Mouse (Mus musculus) forebrain, embryonic 12.5 days (tissue): ENCODE measurements around the gene Gnb3. TPM values are rescaled to one million over a fixed set of nuclear protein-coding genes. Genes with fewer than 3 reads are reported as not detected.
"Not testable (repeated sequence)": the region's sequence is repeated elsewhere in the genome, so short reads cannot be mapped to it uniquely, and the experiment has no call there.

ENCODE experiments used
- ATAC-seq: fragments of 200-750 bp; cut with Nextera tagmentation; 2 replicates; pipeline ENCODE4 v1.8.0; 2017; ENCODE audit warnings: moderate TSS enrichment; ENCODE audit not compliant: low FRiP score
- H3K27ac ChIP-seq: fragments of 300-500 bp; sonication (generic); 2 replicates; pipeline ENCODE4 v1.5.1; 2016; ENCODE audit warnings: mild to moderate bottlenecking
- H3K27me3 ChIP-seq: fragments of 300-500 bp; sonication (generic); 2 replicates; pipeline ENCODE4 v1.6.1; 2016; ENCODE audit warnings: mild to moderate bottlenecking
- H3K36me3 ChIP-seq: fragments of 300-500 bp; sonication (generic); replicated peaks from 2 replicates; pipeline ENCODE4 v1.6.1; 2016; ENCODE audit warnings: mild to moderate bottlenecking
- H3K4me1 ChIP-seq: fragments of 300-500 bp; sonication (generic); 2 replicates; pipeline ENCODE4 v1.6.1; 2016
- H3K4me2 ChIP-seq: fragments of 300-500 bp; sonication (generic); 2 replicates; pipeline ENCODE4 v1.6.1; 2016; ENCODE audit warnings: mild to moderate bottlenecking, moderate library complexity
- H3K4me3 ChIP-seq: fragments of 300-500 bp; sonication (generic); replicated peaks from 2 replicates; pipeline ENCODE4 v1.5.1; 2016; ENCODE audit warnings: mild to moderate bottlenecking
- H3K9ac ChIP-seq: fragments of 300-500 bp; sonication (generic); 2 replicates; pipeline ENCODE4 v1.6.1; 2016; ENCODE audit warnings: mild to moderate bottlenecking
- H3K9me3 ChIP-seq: fragments of 300-500 bp; sonication (generic); 2 replicates; pipeline ENCODE4 v1.6.1; 2016
- WGBS: fragments of 180-500 bp; shearing (Covaris S2); methylation state at CpG from one replicate; pipeline ENCODE4 v1.1.7; 2016; 5-methylcytosine and 5-hydroxymethylcytosine counted together
- polyA plus RNA-seq: library from polyadenylated mRNA; unstranded; fragments of >200 nt; fragmentation: Nextera tagmentation; extraction: Ambion mirVana; gene quantifications from 2 replicates; pipeline ENCODE4 v1.2.1, GENCODE M21; 2016

Gnb3 gene
- polyA plus RNA-seq, 1 experiment from 2014 or later, result 1.1 TPM

DNA sequence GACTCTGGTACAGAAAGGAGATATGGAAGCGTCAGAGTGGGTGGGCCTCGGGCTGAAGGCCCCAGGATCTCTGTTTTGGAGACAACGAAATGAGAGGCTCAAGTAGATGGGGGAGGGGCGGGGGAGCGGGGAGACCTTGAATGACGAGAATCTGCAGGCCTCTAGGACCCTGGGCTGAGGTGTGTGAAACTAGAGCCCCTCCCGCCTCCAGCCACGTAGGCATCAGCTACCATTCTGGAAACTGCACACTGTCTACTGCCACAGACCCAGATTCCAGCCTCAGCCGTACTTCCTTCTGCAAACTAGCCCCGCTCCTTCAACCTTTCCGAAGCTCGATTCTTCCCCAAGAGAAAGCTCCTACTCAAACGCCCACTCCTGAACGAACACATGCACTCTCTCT lies 16.2 kb upstream of the Gnb3 start:
- 6% methylated on average over 14 of the region's 14 CpGs for WGBS
- peaks cover 14% of the 10 kb centered on the region for H3K27me3 ChIP-seq
- H3K9ac ChIP-seq, result peak overlapping the region; percentile 91
- peaks cover 14% of the 10 kb centered on the region; the same call in 1 of the 2 replicates for H3K36me3 ChIP-seq
- H3K9me3 ChIP-seq, result no peaks in the 10 kb centered on the region
- H3K27ac ChIP-seq, result peak overlapping the region; percentile 97
- peak overlapping the region; percentile 78 for H3K4me3 ChIP-seq
- peaks cover 39% of the 10 kb centered on the region for H3K4me1 ChIP-seq
- H3K4me2 ChIP-seq, result peak overlapping the region; percentile 80
- ATAC-seq, result peak; percentile 55

DNA sequence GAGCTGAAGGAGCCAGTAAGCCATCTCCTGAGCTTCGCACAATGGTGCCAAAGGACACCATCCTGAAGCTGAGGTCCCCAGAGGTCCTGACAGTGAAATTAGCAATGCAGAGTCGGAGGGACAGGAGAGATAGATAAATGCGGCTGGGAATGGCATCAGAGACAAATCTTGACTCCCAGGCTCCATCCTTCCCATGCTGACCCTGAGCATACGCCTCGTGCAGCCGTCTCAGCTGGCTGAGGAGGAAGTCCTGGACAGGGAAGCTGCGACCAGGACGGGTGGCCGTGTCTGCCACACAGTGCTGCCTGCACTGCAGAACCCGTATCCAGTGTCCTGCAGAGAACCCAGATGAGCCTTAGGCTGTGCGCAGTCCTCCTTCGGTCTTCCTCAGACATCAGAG lies 14.6 kb upstream of the Gnb3 start:
- no peak for ATAC-seq
- Histone ChIP-seq H3K27me3 (peaks cover 13% of the 10 kb centered on the region), H3K9me3 (no peaks in the 10 kb centered on the region), H3K9ac (no peak overlapping the region), H3K4me1 (peaks cover 24% of the 10 kb centered on the region), H3K4me2 (no peak overlapping the region), H3K36me3 (peaks cover 17% of the 10 kb centered on the region), H3K4me3 (no peak overlapping the region), H3K27ac (peak overlapping the region; percentile 42; the same call in 1 of the 2 replicates)
- 75% methylated on average over 12 of the region's 12 CpGs for WGBS

DNA sequence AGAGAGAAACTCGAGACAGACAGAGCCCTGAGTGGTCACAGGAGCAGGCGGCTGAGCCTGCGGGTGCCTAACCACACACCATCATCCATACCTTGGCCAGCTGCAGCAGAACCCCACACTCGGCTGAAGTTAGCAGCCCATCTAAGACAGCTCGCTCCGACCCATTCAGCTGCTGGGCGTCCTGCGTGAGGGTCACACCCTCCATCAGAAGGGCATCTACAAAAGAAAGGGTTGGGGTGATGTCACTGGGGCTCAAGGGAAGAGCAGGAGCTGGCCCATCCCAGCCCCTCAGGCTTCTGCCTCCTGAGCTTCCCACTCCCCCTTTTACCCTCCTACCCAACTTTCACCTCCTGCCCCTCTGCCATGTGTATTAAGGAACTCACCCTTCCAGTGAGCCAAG lies 10.5 kb upstream of the Gnb3 start:
- Histone ChIP-seq H3K4me3 (no peak overlapping the region), H3K4me1 (peaks cover 7% of the 10 kb centered on the region), H3K9ac (no peak overlapping the region), H3K9me3 (no peaks in the 10 kb centered on the region), H3K27ac (no peak overlapping the region), H3K27me3 (no peaks in the 10 kb centered on the region), H3K36me3 (peaks cover 17% of the 10 kb centered on the region), H3K4me2 (no peak overlapping the region)
- WGBS, result 65% methylated on average over 8 of the region's 8 CpGs
- ATAC-seq, result no peak

DNA sequence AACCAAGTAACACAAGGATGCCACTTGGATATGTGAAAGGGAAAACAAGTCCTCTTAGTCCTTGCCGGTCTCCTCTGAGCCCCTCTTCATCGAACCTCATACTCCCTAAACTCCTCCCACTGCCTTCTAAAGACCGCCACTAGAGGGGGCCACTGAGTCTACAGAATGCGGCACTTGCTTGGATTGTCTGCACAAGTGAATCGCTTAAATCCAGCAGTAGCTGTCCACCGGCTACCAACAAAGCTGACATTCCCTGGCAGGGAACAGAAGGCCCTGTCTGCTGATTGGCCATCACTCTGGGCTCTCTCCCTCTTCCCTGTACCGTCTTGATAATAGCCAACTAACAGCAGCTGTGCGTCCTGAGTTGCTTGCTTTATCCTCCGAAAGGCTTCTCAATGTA lies 7.2 kb upstream of the Gnb3 start:
- Histone ChIP-seq H3K9ac (0 out of 2 replicates have a peak overlapping the region, but pooled peaks have one; percentile 25), H3K36me3 (peaks cover 19% of the 10 kb centered on the region), H3K4me3 (no peak overlapping the region), H3K4me2 (peak overlapping the region; percentile 19; the same call in 1 of the 2 replicates), H3K4me1 (peaks cover 7% of the 10 kb centered on the region), H3K27me3 (no peaks in the 10 kb centered on the region), H3K9me3 (no peaks in the 10 kb centered on the region), H3K27ac (peak overlapping the region; percentile 71)
- peak; percentile 91 for ATAC-seq
- 8% methylated on average over 9 of the region's 9 CpGs for WGBS

DNA sequence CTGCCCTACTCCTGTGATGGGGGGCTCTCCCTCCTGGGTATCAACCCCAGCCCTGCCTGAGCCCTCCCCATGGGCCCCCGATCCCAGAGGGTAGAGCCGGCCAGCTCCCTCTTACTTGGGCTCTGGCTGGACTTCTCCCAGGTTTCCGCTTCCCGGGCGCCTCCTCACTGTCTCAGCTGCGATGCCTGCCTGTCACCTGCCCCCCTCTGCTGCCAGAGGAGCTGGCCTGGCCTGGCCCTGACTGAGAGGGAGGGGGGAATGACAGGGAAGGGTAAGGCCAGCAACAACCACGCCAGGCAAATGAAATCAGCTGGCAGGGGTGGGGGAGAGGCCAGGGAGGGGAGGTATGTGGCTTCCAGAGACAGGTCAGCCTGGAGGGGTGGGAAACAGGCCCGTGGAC lies 270 bp downstream of the Gnb3 start:
- no peak overlapping the region for H3K4me3 ChIP-seq
- peaks cover 19% of the 10 kb centered on the region for H3K4me1 ChIP-seq
- WGBS, result 7% methylated on average over 8 of the region's 8 CpGs

DNA sequence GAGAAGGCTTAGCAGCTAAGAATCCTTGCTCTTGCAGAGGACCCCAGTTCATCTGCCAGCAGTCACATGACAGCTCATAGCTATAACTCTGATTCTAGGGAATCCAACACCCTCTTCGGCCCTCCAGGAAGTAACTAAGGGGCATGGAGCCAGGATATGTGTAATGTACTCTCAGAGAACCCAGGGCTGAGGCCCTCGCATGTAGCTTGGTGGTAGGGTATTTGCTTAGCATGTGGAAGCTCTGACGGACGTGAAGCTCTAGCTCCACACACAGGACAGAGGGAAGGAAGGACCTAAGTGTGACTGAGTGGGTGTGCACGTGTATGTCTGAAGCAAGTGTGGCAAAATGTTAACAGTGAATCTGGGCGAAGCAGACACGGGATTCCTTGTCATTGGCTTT lies 3.7 kb downstream of the Gnb3 start:
- H3K9me3 ChIP-seq, result no peaks in the 10 kb centered on the region; the same call in 1 of the 2 replicates
- WGBS, result 83% methylated on average over 7 of the region's 7 CpGs
- H3K9ac ChIP-seq, result no peak overlapping the region
- H3K27me3 ChIP-seq, result no peaks in the 10 kb centered on the region
- ATAC-seq, result no peak
- peaks cover 37% of the 10 kb centered on the region for H3K36me3 ChIP-seq
- no peak overlapping the region; the same call in 1 of the 2 replicates for H3K27ac ChIP-seq
- no peak overlapping the region for H3K4me2 ChIP-seq
- H3K4me3 ChIP-seq, result no peak overlapping the region
- H3K4me1 ChIP-seq, result peaks cover 46% of the 10 kb centered on the region

More for the DNA sequence above, 270 bp downstream of the Gnb3 start:
- H3K4me2 ChIP-seq, result peak overlapping the region; percentile 8; the same call in 1 of the 2 replicates
- peak overlapping the region; percentile 56; the same call in 1 of the 2 replicates for H3K27ac ChIP-seq
- H3K36me3 ChIP-seq, result peaks cover 14% of the 10 kb centered on the region
- H3K27me3 ChIP-seq, result no peaks in the 10 kb centered on the region
- peak; percentile 36 for ATAC-seq
- peak overlapping the region; percentile 42; the same call in 1 of the 2 replicates for H3K9ac ChIP-seq
- no peaks in the 10 kb centered on the region; the same call in 1 of the 2 replicates for H3K9me3 ChIP-seq

DNA sequence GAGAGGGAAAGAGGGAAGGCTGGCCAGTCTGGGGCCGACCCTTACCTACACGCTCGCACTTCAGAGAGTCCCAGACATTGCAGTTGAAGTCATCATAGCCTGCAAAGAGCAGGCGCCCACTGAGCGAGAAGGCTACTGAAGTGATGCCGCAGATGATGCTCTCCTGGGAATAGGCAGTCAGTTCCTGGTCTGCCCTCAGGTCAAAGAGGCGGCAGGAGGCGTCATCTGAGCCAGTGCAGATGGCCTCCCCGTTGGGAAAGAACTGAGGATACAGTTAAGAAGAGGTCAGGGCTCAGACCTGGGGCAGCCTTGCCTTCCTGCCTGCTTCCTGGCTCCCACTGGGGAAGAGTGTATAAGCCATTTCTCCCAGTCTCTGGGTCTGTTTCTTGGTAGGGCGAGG lies 4.5 kb downstream of the Gnb3 start:
- no peaks in the 10 kb centered on the region for H3K27me3 ChIP-seq
- H3K9me3 ChIP-seq, result no peaks in the 10 kb centered on the region
- ATAC-seq, result no peak
- H3K36me3 ChIP-seq, result peaks cover 39% of the 10 kb centered on the region
- 71% methylated on average over 10 of the region's 10 CpGs for WGBS
- H3K4me3 ChIP-seq, result no peak overlapping the region
- H3K9ac ChIP-seq, result 0 out of 2 replicates have a peak overlapping the region, but pooled peaks have one; percentile 22
- H3K4me2 ChIP-seq, result no peak overlapping the region
- no peak overlapping the region for H3K27ac ChIP-seq
- H3K4me1 ChIP-seq, result peaks cover 51% of the 10 kb centered on the region

DNA sequence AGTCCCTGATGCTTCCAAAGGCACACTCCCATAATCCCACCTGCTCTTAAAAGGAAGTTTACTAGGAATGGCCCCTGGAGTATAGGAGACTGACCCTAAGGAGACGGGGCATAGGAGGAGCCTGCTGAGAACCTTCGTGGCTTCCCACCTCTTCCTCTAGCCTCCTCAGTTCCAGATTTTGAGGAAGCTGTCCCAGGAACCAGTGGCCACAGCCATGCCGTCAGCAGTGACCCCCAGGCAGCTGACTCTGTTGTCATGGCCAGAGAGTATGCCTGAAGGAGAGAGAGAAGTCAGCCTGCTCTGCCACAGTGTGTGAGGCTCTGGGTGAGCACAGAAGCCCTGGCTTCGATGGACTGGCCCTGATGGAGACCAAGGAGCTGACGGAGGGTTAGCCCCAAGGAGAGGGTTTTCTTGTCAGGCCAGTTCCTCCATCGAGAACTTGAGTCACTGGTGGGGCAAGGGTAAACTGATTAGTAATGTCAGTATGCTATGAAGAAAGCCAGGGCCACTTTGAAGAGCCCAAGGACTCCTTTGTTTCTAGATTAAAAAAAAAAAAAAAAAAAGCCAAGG lies 5.5 kb downstream of the Gnb3 start:
- Histone ChIP-seq H3K27me3 (no peaks in the 10 kb centered on the region), H3K9me3 (no peaks in the 10 kb centered on the region), H3K27ac (no peak overlapping the region), H3K4me3 (no peak overlapping the region), H3K36me3 (peaks cover 39% of the 10 kb centered on the region), H3K4me1 (peaks cover 46% of the 10 kb centered on the region), H3K4me2 (no peak overlapping the region), H3K9ac (no peak overlapping the region)
- 90% methylated on average over 6 of the region's 6 CpGs for WGBS
- no peak for ATAC-seq

DNA sequence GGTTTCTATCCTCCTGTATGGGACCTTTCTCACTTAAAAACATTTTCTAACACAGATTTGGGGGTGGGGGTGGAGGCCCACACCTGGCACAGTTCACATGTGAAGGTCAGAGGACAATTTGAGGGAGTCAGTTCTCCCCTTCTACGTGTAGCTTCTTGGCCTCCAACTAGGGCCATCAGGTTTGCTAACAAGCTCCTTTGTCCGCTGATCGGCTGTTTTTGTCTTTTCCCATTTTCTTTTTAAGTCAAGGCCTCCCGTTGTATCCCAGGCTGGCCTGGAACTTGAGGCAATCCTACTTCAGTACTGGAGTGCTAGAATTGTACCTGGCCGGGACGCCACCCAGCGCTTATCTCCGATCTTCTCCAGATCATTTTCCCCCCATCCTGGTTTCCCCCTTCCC lies 8.4 kb downstream of the Gnb3 start:
- Histone ChIP-seq H3K27me3 (no peaks in the 10 kb centered on the region), H3K9ac (0 out of 2 replicates have a peak overlapping the region, but pooled peaks have one; percentile 38), H3K9me3 (no peaks in the 10 kb centered on the region), H3K36me3 (peaks cover 43% of the 10 kb centered on the region), H3K4me2 (peak overlapping the region; percentile 95), H3K4me3 (0 out of 2 replicates have a peak overlapping the region, but pooled peaks have one; percentile 2), H3K27ac (no peak overlapping the region), H3K4me1 (peaks cover 52% of the 10 kb centered on the region)
- ATAC-seq, result no peak
- 90% methylated on average over 8 of the region's 8 CpGs for WGBS

DNA sequence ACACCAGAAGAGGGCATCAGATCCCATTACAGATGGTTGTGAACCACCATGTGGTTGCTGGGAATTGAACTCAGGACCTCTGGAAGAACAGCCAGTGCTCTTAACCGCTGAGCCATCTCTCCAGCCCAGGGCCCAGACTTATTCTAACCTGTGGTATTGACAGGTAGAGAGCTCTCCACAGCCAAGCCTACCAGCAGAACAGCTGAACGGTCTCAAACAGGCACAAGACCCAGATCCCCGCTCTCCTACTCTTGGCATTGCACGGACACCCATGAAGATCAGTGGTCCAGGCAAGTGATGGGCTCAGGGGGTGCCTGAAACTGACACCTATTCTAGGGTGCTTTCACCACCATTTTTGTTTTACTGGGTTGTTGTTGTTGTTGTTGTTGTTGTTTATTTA lies 8.9 kb downstream of the Gnb3 start:
- Histone ChIP-seq H3K36me3 (peaks cover 45% of the 10 kb centered on the region), H3K4me3 (peak overlapping the region; percentile 73), H3K4me1 (peaks cover 52% of the 10 kb centered on the region), H3K4me2 (peak overlapping the region; percentile 95), H3K9ac (0 out of 2 replicates have a peak overlapping the region, but pooled peaks have one; percentile 38)
- H3K27ac ChIP-seq, ATAC-seq, H3K9me3 ChIP-seq, H3K27me3 ChIP-seq: not testable (repeated sequence)
- WGBS, result 92% methylated on average over 4 of the region's 4 CpGs

DNA sequence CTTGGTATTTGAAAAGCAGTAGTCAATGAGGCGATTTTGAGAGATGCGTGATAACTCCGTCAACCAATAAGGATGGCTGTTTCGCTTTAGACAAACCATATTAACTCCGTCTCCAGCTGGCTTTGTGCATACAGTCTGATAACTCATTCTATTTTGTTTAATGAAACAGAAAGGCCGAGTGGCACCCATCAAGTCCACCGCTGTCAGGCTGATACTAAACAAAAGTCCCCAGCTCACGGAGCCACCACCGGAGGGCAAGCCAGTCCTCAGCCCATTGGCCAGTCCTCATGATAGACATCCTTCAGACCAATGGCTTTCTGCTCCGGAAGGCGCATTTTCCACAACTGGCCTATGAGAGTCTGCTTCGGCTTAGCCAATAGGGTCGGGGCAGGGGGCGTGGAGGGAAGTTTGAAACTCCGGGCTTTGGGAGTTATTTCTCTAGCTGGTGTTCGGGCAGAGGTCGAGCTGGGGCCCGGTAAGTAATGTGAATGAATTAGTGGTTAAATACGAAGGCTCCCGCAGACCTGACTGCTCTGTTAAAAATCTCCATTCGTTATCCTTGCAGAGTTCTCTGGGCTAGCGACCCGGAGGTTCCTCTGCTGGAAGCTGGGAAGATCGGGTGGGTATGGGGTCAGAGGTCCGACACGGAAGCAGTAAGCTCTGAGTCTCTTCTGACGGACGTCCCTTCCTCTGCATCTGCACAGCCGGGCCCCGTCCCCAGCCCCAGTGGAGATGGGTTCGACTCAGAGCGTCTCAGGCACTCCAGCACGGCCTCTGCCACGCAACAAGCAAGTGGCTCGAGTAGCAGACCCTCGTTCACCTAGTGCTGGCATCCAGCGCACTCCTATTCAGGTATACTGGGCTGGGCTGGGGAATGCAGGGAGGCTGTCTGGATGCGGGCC lies 10.0 kb downstream of the Gnb3 start:
- H3K27ac ChIP-seq, result peak overlapping the region; percentile 94
- H3K9ac ChIP-seq, result peak overlapping the region; percentile 79
- peaks cover 52% of the 10 kb centered on the region for H3K36me3 ChIP-seq
- peak; percentile 89 for ATAC-seq
- no peaks in the 10 kb centered on the region for H3K27me3 ChIP-seq
- H3K4me1 ChIP-seq, result peaks cover 52% of the 10 kb centered on the region
- under 1% methylated on average over 36 of the region's 38 CpGs for WGBS
- H3K9me3 ChIP-seq, result no peaks in the 10 kb centered on the region
- H3K4me3 ChIP-seq, result peak overlapping the region; percentile 73
- peak overlapping the region; percentile 95 for H3K4me2 ChIP-seq
